Mouse (Mus musculus) intestine, postnatal 0 days (tissue): ENCODE data around the gene Serpina3b. TPM values are rescaled to one million over a fixed set of nuclear protein-coding genes. Genes with fewer than 3 reads are reported as not detected.
A peak's percentile ranks its signal among the peaks of the same experiment; 100 is the strongest.

Experiments
- ATAC-seq: fragments of 200-750 bp; cut with Nextera tagmentation; 2 replicates; pipeline ENCODE4 v1.8.0; 2017; ENCODE audit warnings: mild to moderate bottlenecking, moderate TSS enrichment, moderate library complexity
- H3K27ac ChIP-seq: fragments of 300-500 bp; sonication (generic); 2 replicates; pipeline ENCODE4 v1.5.1; 2014; ENCODE audit warnings: mild to moderate bottlenecking, low read depth, low read length, moderate library complexity
- H3K27me3 ChIP-seq: fragments of 300-500 bp; sonication (generic); replicated peaks from 2 replicates; pipeline ENCODE4 v1.6.1; 2014; ENCODE audit warnings: low read length, mixed read lengths; ENCODE audit not compliant: control insufficient read depth, insufficient read depth
- H3K36me3 ChIP-seq: fragments of 300-500 bp; sonication (generic); 2 replicates; pipeline ENCODE4 v1.6.1; 2014; ENCODE audit warnings: mild to moderate bottlenecking, moderate library complexity; ENCODE audit not compliant: control insufficient read depth, insufficient read depth
- H3K4me1 ChIP-seq: fragments of 300-500 bp; sonication (generic); replicated peaks from 2 replicates; pipeline ENCODE4 v1.6.1; 2014; ENCODE audit warnings: antibody characterized with exemption, low read length, mixed read lengths; ENCODE audit not compliant: control insufficient read depth, insufficient read depth
- H3K4me2 ChIP-seq: fragments of 300-500 bp; sonication (generic); replicated peaks from 2 replicates; pipeline ENCODE4 v1.6.1; 2014; ENCODE audit warnings: low read depth, mild to moderate bottlenecking, moderate library complexity
- H3K4me3 ChIP-seq: fragments of 300-500 bp; sonication (generic); 2 replicates; pipeline ENCODE4 v1.5.1; 2014; ENCODE audit warnings: low read depth, low read length
- H3K9ac ChIP-seq: fragments of 300-500 bp; sonication (generic); 2 replicates; pipeline ENCODE4 v1.6.1; 2014; ENCODE audit warnings: mild to moderate bottlenecking, low read depth, low read length
- H3K9me3 ChIP-seq: fragments of 300-500 bp; sonication (generic); 2 replicates; pipeline ENCODE4 v1.6.1; 2016; ENCODE audit warnings: mixed run types; ENCODE audit not compliant: control insufficient read depth
- CTCF ChIP-seq: sonication (generic); IDR thresholded peaks from 2 replicates; pipeline ENCODE4 v1.5.1; 2016; ENCODE audit warnings: low read depth, mild to moderate bottlenecking, control low read depth, antibody characterized with exemption, moderate library complexity
- WGBS: fragments of 180-500 bp; shearing (Covaris S2); extraction: QIAGEN DNeasy Blood & Tissue Kit; methylation state at CpG from one replicate; pipeline ENCODE4 v1.1.7; 2014; 5-methylcytosine and 5-hydroxymethylcytosine counted together
- polyA plus RNA-seq: library from polyadenylated mRNA; unstranded; fragments of >200 nt; fragmentation: Nextera tagmentation; extraction: Ambion mirVana; gene quantifications from 2 replicates; pipeline ENCODE4 v1.2.1, GENCODE M21; 2015

Gene Serpina3b
- polyA plus RNA-seq, 1 experiment from 2014 or later, result not detected

DNA sequence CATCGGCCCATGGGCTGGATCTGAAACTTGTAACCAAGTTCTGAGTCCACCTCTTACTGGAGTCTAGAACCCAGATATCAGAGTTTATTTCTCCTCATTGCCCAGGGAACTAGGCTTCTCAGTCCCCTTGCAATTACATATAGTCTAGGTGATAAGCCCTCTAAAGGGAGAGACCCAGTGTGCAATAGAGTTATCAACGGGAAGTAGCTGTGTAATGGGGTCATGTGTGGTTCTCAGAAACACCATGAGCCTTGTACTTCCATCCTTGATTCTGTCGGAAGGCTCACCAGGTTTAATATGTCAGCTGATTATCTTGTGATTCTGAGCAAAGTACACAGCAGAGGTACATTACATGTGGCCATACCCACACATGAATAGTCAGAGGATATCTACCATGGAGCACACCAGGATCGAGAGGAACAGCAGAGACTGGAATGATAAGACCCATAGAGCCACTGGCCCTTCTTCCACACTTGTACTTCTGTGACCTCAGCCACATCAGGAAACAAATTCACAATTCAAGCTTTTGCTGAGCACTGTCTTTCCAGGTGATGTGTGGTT, 12.8 kb downstream of the Serpina3b start:
- H3K4me3 ChIP-seq, result no peak overlapping the region
- no peak overlapping the region for H3K27ac ChIP-seq
- H3K9ac ChIP-seq, result no peak overlapping the region
- no peaks in the 10 kb centered on the region for H3K36me3 ChIP-seq
- no peak overlapping the region for H3K4me2 ChIP-seq
- H3K27me3 ChIP-seq, result peaks cover 3% of the 10 kb centered on the region; the same call in 1 of the 2 replicates
- no peaks in the 10 kb centered on the region for H3K4me1 ChIP-seq
- 56% methylated on average over 4 of the region's 4 CpGs for WGBS
- H3K9me3 ChIP-seq, result no peaks in the 10 kb centered on the region
- no peak for TF ChIP-seq CTCF
- ATAC-seq, result peak; percentile 82

GRCm38 (mm10) chr12:104141506-104141905, 13.7 kb downstream of the Serpina3b start:
- 78% methylated on average over 1 of the region's 1 CpGs for WGBS
- Histone ChIP-seq H3K27me3 (peaks cover 3% of the 10 kb centered on the region; the same call in 1 of the 2 replicates), H3K4me1 (no peaks in the 10 kb centered on the region), H3K27ac (no peak overlapping the region), H3K4me2 (no peak overlapping the region), H3K9me3 (no peaks in the 10 kb centered on the region), H3K4me3 (no peak overlapping the region), H3K9ac (no peak overlapping the region), H3K36me3 (no peaks in the 10 kb centered on the region)
- no peak for ATAC-seq
- TF ChIP-seq CTCF, result no peak

DNA sequence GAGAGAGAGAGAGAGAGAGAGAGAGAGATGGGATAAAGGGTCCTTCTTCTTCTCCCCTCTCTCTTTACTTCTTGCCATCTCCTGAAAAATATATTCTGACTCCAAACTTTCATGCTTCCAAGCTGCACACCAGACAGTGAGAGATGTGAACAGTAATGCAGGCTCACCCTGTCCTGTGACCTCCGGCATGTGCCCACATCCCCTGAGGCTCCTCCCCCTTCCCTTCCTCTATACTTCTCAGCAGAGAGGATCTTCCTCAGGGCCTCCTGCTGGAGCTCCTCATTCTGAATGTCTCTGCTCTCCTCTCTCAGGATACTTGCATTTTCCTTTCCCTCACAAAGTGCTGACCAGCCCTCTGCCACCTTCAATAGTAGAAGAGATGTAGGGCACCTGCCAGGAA, 14.6 kb downstream of the Serpina3b start:
- WGBS, result 58% methylated on average over 1 of the region's 1 CpGs
- Histone ChIP-seq H3K4me2 (no peak overlapping the region), H3K27ac (no peak overlapping the region), H3K4me1 (no peaks in the 10 kb centered on the region), H3K36me3 (no peaks in the 10 kb centered on the region), H3K27me3 (peaks cover 3% of the 10 kb centered on the region; the same call in 1 of the 2 replicates), H3K9ac (no peak overlapping the region), H3K9me3 (no peaks in the 10 kb centered on the region), H3K4me3 (no peak overlapping the region)
- ATAC-seq, result no peak
- no peak for TF ChIP-seq CTCF

DNA sequence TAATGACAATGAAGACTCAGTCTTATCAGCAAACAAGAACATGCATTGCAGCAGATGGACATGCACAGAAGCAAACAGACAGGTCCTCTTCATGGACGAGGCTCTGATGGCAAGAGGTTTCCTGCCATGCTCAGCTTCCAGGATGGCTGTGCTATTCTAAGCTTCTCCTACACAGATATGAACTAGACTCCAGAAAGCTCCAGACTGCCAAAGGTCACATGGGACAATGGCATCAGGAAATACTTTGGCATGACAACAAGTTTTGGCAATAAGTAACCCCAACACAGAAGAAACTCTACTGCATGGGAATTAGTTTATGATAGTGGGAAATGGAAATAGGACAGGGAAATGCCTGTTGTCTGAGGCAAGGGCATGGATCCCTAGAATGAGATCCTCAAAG, 15.5 kb downstream of the Serpina3b start:
- Histone ChIP-seq H3K9me3 (no peaks in the 10 kb centered on the region), H3K4me1 (no peaks in the 10 kb centered on the region), H3K27me3 (peaks cover 3% of the 10 kb centered on the region; the same call in 1 of the 2 replicates), H3K36me3 (no peaks in the 10 kb centered on the region), H3K27ac (no peak overlapping the region), H3K4me3 (no peak overlapping the region), H3K4me2 (no peak overlapping the region), H3K9ac (no peak overlapping the region)
- ATAC-seq, result peak; percentile 42
- 29% methylated on average over 1 of the region's 1 CpGs for WGBS
- TF ChIP-seq CTCF, result no peak

GRCm38 (mm10) chr12:104145571-104145970, 17.8 kb downstream of the Serpina3b start:
- ATAC-seq, result no peak
- Histone ChIP-seq H3K9me3 (no peaks in the 10 kb centered on the region), H3K9ac (no peak overlapping the region), H3K4me3 (no peak overlapping the region), H3K4me1 (no peaks in the 10 kb centered on the region), H3K27me3 (peaks cover 6% of the 10 kb centered on the region; the same call in 1 of the 2 replicates), H3K4me2 (no peak overlapping the region), H3K36me3 (no peaks in the 10 kb centered on the region), H3K27ac (no peak overlapping the region)
- TF ChIP-seq CTCF, result no peak
- 86% methylated on average over 2 of the region's 2 CpGs for WGBS

DNA sequence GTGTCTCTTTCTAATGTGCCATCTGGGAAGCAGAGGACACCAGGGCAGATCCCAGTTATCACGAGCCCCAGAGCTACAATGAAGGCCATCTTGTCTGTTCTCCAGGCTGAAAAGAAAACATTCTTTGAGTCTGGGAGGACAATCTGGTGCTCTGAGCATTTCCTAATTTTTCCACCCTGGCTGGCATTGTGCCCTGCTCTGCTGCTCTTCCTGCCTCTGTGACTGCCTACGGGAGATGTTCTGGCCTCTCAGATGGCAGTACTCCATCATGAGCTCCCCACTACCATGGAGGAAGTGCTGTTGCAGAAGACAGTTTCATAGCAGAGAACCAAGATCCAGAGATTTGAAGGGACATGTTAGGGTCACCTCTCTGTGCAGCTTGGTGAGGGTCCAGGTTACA, 24.2 kb downstream of the Serpina3b start:
- WGBS, result 77% methylated on average over 2 of the region's 2 CpGs

More for the DNA sequence above, 24.2 kb downstream of the Serpina3b start:
- ATAC-seq, result no peak
- no peaks in the 10 kb centered on the region for H3K4me1 ChIP-seq
- H3K9ac ChIP-seq, result no peak overlapping the region
- H3K4me3 ChIP-seq, result no peak overlapping the region
- H3K36me3 ChIP-seq, result no peaks in the 10 kb centered on the region
- no peaks in the 10 kb centered on the region for H3K9me3 ChIP-seq
- no peak overlapping the region for H3K27ac ChIP-seq
- no peak overlapping the region for H3K4me2 ChIP-seq
- no peak for TF ChIP-seq CTCF
- H3K27me3 ChIP-seq, result peaks cover 5% of the 10 kb centered on the region; the same call in 1 of the 2 replicates
